Mouse (Mus musculus) embryo, embryonic 9.5 days (tissue): ENCODE data around the gene Gpc3.
"Not testable (repeated sequence)": the region's sequence is repeated elsewhere in the genome, so short reads cannot be mapped to it uniquely, and the experiment has no call there.

ENCODE experiments used
- DNase-seq: peaks from one replicate; pipeline ENCODE4 v3.0.0-alpha.2; 2017; ENCODE audit errors: extremely low spot score

The Gpc3 gene

GRCm38 (mm10) chrX:52412936-52413335 lies 200.8 kb downstream of the Gpc3 start:
- no peak for DNase-seq

- no peak for DNase-seq
These were observed 212.6 kb downstream of the Gpc3 start for GRCm38 (mm10) chrX:52401188-52401587.

GRCm38 (mm10) chrX:52375129-52375528 lies 238.6 kb downstream of the Gpc3 start:
- DNase-seq: no peak

- DNase-seq: no peak
These were observed 239.5 kb downstream of the Gpc3 start for GRCm38 (mm10) chrX:52374209-52374608.

- DNase-seq: no peak
These were observed 241.3 kb downstream of the Gpc3 start for GRCm38 (mm10) chrX:52372436-52372835.

- DNase-seq: peak; percentile 31
These were observed 243.6 kb downstream of the Gpc3 start for GRCm38 (mm10) chrX:52369938-52370758.

GRCm38 (mm10) chrX:52369304-52369937 lies 244.3 kb downstream of the Gpc3 start:
- peak; percentile 12 for DNase-seq

GRCm38 (mm10) chrX:52366826-52367225 lies 246.9 kb downstream of the Gpc3 start:
- DNase-seq: no peak

- DNase-seq: no peak
These were observed 248.0 kb downstream of the Gpc3 start for GRCm38 (mm10) chrX:52365790-52366189.

- no peak for DNase-seq
These were observed 251.3 kb downstream of the Gpc3 start for GRCm38 (mm10) chrX:52362241-52363011.

GRCm38 (mm10) chrX:52352981-52353380 lies 260.8 kb downstream of the Gpc3 start:
- DNase-seq: no peak

- not testable (repeated sequence) for DNase-seq
These were observed 263.1 kb downstream of the Gpc3 start for GRCm38 (mm10) chrX:52350631-52351030.

GRCm38 (mm10) chrX:52348773-52349172 lies 265.0 kb downstream of the Gpc3 start:
- DNase-seq: peak; percentile 38

- DNase-seq: no peak
These were observed 269.7 kb downstream of the Gpc3 start for GRCm38 (mm10) chrX:52344018-52344417.

GRCm38 (mm10) chrX:52340251-52340650 lies 273.5 kb downstream of the Gpc3 start:
- DNase-seq: no peak

- no peak for DNase-seq
These were observed 292.0 kb downstream of the Gpc3 start for GRCm38 (mm10) chrX:52321791-52322190.

- DNase-seq: no peak
These were observed 293.1 kb downstream of the Gpc3 start for GRCm38 (mm10) chrX:52320653-52321052.

GRCm38 (mm10) chrX:52310976-52311375 lies 302.8 kb downstream of the Gpc3 start:
- DNase-seq: no peak

- DNase-seq: no peak
These were observed 308.5 kb downstream of the Gpc3 start for GRCm38 (mm10) chrX:52305226-52305625.

- no peak for DNase-seq
These were observed 325.0 kb downstream of the Gpc3 start for GRCm38 (mm10) chrX:52288792-52289191.

GRCm38 (mm10) chrX:52287944-52288343 lies 325.8 kb downstream of the Gpc3 start:
- DNase-seq: no peak

GRCm38 (mm10) chrX:52282070-52282469 lies 331.7 kb downstream of the Gpc3 start:
- no peak for DNase-seq
